Mouse (Mus musculus) stomach, postnatal 0 days (tissue): ENCODE results near the gene Becn1.

Experiments
- CTCF ChIP-seq: IDR thresholded peaks from 2 replicates; pipeline ENCODE4 v1.5.1; 2016; ENCODE audit warnings: antibody characterized with exemption, low read depth, mild to moderate bottlenecking, moderate library complexity
- EP300 ChIP-seq: optimal IDR thresholded peaks from 2 replicates; pipeline ENCODE3; 2016; ENCODE audit warnings: antibody characterized with exemption

- TF ChIP-seq CTCF (no peak), EP300 (no peak)
These were observed 54.5 kb downstream of the Becn1 start for GRCm38 (mm10) chr11:101247521-101248030.
